Mouse (Mus musculus) cortical plate, adult 2 months (tissue): ENCODE results near the gene Tmem210. TPM values are rescaled to one million over a fixed set of nuclear protein-coding genes. Genes with fewer than 3 reads are reported as not detected.

Source experiments
- H3K27ac ChIP-seq: fragments of 200-500 bp; 2 replicates; pipeline ENCODE4 v1.5.1; 2012; ENCODE audit warnings: low read length, control low read depth, inconsistent platforms; ENCODE audit not compliant: insufficient read depth
- H3K4me1 ChIP-seq: fragments of 200-500 bp; 2 replicates; pipeline ENCODE4 v1.6.1; 2011; ENCODE audit warnings: low read length; ENCODE audit not compliant: control insufficient read depth, insufficient read depth
- H3K4me3 ChIP-seq: fragments of 200-500 bp; 2 replicates; pipeline ENCODE4 v1.5.1; 2011; ENCODE audit warnings: mild to moderate bottlenecking, low read length, control low read depth; ENCODE audit not compliant: insufficient read depth
- CTCF ChIP-seq: fragments of 200-500 bp; IDR thresholded peaks from 2 replicates; pipeline ENCODE4 v1.5.1; 2011; ENCODE audit warnings: mild to moderate bottlenecking, control low read depth, low read length; ENCODE audit not compliant: insufficient read depth; ENCODE audit errors: extremely low read depth
- POLR2A ChIP-seq: fragments of 200-500 bp; IDR thresholded peaks from 2 replicates; pipeline ENCODE4 v1.6.1; 2011; ENCODE audit warnings: mild to moderate bottlenecking, low read length, control low read depth; ENCODE audit not compliant: insufficient read depth; ENCODE audit errors: extremely low read depth
- polyA plus RNA-seq: library from polyadenylated mRNA; depleted of rRNA; stranded (reverse); fragments of >200 nt; gene quantifications from 2 replicates; pipeline ENCODE4 v1.2.3, GENCODE M21; 2012; rRNA removed

The Tmem210 gene
- polyA plus RNA-seq: not detected in 2 replicates

DNA sequence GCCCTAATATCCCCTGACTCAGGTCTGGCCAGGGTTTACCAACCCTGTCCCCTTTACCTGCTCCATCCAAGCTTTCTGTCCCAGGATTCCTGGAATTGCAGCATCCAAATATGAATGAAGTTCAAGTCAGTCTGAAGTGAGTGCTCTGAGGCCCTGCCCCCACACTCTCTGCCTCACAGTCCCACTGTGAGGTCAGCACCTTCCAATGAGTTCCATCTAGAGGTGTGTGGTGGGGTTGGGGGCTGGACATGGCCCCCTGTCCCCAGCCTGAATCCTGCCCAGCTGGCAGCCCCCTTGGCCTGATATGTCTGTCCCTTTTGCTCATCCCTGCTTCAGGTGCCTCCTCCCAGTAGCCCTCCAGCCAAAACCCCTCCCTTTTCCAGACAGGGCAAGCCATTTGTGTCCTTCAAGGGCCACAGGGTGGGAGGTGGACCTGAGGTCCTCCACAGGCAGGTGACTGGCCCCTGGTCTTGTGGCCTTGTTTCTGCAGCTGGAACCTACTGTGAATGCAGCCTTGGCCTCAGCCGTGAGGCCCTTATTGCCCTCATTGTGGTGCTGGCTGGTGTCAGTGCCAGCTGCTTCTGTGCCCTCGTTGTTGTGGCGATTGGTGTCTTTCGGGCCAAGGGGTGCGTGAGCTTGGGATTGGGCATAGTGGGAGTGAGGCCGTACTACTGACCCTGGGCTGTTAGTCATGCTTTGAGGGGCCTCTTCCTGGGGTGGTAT lies at the start of gene Tmem210:
Gene Tmem210 (plus strand): TSS at position 219 of the 723 bp plus-strand sequence.
- no peak within 1 kb of the TSS for H3K4me3 ChIP-seq
- H3K27ac ChIP-seq: no peak within 1 kb of the TSS
- TF ChIP-seq CTCF (no peak), POLR2A (0 out of 2 replicates have a peak, but pooled peaks have one; percentile 14)
- H3K4me1 ChIP-seq: peaks cover 3% of the 10 kb centered on the region; the same call in 1 of the 2 replicates

DNA sequence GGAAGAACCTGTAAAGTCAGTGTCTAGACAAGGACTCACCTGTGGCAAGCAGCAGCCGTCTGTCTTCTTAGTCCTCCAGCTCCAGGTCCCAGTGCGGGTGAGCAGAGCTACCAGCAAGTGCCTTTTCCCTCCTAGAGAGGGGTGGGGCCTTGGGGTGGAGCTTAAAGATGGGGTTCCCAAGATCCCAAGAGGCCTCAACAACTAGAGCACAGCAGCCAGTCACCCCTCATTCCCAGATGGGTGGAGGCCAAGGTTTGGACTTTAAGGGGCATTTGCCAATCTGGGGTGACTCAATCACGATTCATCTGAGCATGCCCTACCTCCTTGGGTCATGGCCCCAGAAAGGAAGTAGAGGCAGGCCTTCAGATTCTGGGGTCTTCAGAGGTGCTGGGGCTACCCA lies 48.2 kb upstream of the Tmem210 start:
- Histone ChIP-seq H3K27ac (no peak overlapping the region), H3K4me3 (no peak overlapping the region), H3K4me1 (peaks cover 5% of the 10 kb centered on the region)
- TF ChIP-seq POLR2A (no peak), CTCF (no peak)

DNA sequence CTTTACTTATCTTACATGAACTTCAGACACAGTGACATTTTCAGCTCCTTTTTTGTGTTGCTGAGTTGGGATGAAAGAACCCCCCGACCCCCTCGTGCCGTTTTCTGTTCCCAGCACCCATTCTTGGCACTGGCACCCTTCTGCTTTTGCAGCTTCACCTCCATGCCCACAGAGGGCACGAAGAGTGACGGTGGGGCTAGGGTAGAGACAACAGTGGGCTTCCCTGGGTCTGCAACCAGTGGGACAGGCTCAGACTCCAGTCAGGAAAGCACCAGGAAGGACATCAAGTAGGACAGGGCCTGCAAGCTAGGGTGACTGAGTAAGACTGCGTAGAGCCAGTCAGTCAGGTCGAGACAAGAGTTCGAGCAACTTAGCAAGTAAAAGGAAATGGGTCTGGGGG lies 47.6 kb upstream of the Tmem210 start:
- Histone ChIP-seq H3K4me3 (peak overlapping the region; percentile 80; the same call in 1 of the 2 replicates), H3K4me1 (peaks cover 5% of the 10 kb centered on the region), H3K27ac (no peak overlapping the region)
- no peak for TF ChIP-seq CTCF
- TF ChIP-seq POLR2A: no peak

DNA sequence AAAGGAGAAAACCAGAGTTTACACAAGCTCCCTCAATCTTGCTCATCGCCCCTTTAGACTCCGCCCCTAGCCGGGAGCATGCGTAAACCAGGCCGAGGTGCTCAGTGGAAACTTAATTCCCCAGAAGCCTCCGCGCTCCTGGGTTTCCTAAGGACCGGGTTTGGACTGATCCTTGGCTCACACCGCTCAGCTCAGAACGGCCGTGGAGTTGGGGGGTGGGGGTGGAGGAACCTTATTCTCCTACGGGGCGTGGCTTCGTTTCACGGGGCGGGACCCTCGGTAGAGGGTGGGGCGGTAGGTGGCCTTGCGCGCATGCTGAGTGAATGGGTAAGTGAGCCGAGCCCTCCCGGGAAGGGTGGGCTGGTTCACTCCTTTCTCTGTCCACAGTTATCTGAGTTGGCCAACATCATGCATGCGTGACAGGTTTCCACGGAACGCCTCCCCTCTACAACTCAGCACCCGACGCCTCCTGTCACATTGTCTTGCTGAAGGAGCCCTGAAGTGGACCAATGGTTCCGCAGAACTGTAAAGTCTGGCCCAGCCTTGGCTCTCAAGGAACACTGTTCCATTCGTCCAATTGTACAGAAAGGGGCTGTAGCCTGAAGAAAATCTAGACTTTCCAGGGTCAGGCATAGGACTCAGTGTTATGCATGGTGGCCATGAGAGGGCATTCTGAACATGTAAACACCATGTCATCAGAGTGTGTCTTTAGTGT lies 47.1 kb upstream of the Tmem210 start:
- no peak for TF ChIP-seq CTCF
- peak; percentile 41; the same call in 1 of the 2 replicates for TF ChIP-seq POLR2A
- Histone ChIP-seq H3K4me3 (peak overlapping the region; percentile 80), H3K27ac (no peak overlapping the region), H3K4me1 (peaks cover 5% of the 10 kb centered on the region)

DNA sequence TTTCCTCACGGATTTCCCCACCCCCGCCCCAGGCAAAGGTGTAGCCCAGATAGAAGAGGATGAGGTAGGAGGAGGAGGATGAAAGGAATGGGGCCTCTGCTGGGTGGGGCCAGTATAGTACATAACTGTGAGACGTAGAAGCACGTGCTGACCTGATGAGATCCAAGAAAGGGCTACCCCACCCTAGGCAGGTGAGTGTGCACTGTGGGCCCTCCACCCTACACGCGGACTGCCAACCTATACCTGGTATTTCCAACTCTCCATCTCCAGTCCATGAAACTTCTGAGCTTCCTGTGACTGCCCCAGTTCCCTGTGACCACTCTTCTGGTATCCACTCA lies 46.5 kb upstream of the Tmem210 start:
- TF ChIP-seq CTCF: no peak
- no peak for TF ChIP-seq POLR2A
- H3K4me1 ChIP-seq: peaks cover 5% of the 10 kb centered on the region
- H3K4me3 ChIP-seq: peak overlapping the region; percentile 80
- no peak overlapping the region for H3K27ac ChIP-seq

DNA sequence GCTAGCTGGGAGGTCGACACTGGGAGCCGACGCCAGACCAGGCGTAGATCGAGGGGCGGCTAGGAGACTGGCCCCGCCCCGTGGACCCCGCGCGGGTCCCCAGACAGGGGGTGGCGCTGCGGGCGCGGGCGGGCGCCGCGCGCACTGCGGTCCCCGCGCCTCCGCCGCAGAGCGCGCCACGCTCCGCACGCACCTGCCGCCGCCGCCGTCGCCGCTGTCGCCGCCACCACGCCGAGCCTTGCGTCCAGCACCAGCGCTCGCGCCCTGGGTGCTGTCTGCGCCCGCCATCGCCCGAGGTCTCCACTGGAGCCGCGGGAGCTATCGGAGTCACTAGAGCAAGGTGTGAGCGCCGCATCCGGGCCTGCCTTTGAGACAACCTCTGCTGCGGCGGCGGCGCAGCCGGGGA lies 45.8 kb upstream of the Tmem210 start, which contains the start of the genes Rnf208 and Cysrt1:
Gene Rnf208 (plus strand): TSS at position 155 of the 406 bp plus-strand sequence.
Gene Cysrt1 (minus strand): TSS at position 352 of the 406 bp plus-strand sequence.
- Histone ChIP-seq H3K4me3 (peak within 1 kb of the TSS; percentile 80), H3K27ac (peak within 1 kb of the TSS; percentile 89; the same call in 1 of the 2 replicates), H3K4me1 (peaks cover 5% of the 10 kb centered on the region)
- TF ChIP-seq CTCF (no peak), POLR2A (peak; percentile 17; the same call in 1 of the 2 replicates)

DNA sequence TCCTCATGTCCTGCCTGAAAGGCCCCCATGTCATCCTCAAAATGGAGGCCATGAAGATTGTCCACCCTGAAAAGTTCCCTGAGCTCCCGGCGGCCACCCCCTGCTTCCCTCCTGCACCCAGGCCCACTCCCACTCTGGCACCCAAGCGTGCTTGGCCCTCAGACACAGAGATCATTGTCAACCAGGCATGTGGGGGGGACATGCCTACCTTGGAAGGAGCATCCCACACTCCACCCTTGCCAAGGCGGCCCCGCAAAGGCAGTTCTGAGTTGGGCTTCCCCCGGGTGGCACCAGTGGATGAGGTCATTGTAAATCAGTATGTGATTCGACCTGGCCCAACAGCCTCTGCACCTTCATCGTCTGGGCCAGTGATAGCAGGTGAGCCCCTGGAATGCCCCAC lies 44.6 kb upstream of the Tmem210 start:
- peak overlapping the region; percentile 80 for H3K4me3 ChIP-seq
- no peak for TF ChIP-seq POLR2A
- TF ChIP-seq CTCF: no peak
- peaks cover 5% of the 10 kb centered on the region for H3K4me1 ChIP-seq
- H3K27ac ChIP-seq: no peak overlapping the region

DNA sequence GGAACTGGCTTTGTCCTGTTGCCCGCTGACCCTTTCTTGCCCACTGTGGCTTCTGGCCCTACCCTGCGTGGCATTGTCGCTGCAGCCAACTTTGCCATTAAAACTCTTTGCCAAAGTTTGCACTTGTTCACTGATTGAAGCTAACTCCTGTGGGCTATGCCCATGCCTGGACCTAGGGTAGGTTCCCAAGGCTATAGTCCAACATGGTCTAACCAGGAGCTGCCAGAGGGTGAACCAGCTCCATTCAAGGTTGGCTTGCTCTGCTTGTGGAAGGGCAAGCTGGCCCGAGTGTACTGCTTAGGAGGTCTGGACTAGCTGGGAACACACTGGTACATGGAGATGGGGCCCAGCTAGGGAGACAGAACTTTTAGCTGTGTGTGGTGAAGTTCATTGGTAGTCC lies 43.8 kb upstream of the Tmem210 start:
- Histone ChIP-seq H3K4me1 (peaks cover 5% of the 10 kb centered on the region), H3K27ac (no peak overlapping the region), H3K4me3 (no peak overlapping the region)
- no peak for TF ChIP-seq POLR2A
- no peak for TF ChIP-seq CTCF

DNA sequence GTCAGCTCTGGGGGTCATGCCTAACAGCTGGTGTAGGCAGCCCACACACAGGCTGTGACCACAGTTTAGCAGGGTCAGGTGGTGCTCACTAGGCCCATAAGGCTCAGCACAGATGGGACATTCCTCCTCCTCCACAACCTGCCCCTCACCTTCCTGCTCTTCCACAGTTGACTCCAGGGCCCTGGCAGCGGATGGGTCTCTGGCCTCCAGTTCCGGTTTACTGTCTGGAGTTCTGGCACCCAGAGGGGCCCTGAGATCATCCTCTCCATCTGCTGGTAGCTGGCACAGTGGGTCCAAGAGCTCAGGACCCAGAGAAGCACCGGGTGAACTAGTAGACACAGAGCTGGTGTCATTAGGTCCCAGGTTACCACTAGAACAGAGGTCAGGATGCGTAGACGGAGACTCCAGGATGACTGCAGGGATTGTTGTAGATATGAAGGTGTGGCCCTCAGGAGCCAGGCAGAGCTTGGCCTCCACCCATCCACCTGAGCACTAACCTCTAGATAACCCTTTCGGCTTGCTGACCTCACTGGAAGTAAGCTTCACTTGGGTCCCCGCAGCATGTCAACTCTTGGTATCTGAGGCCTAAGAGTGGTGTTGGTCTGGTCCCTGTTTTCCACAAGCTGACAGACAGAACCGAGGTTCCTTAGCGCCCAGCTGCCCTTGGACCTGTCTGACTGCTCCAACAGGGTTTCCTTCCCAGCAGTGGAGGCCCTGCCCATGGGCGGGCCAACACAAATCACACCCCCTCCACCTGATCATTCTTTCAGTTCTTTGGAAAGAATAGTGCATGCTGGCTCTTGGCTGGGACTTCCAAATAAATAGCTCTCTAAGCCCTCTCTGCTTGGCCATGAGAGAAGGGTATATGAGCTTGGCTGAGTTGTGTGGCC lies 41.5 kb upstream of the Tmem210 start, which contains the start of gene AL732309.1:
Gene AL732309.1 (minus strand): TSS at position 681 of the 890 bp plus-strand sequence.
- H3K4me1 ChIP-seq: peaks cover 4% of the 10 kb centered on the region
- H3K4me3 ChIP-seq: no peak within 1 kb of the TSS
- H3K27ac ChIP-seq: no peak within 1 kb of the TSS
- TF ChIP-seq CTCF (no peak), POLR2A (no peak)
